Mouse (Mus musculus) left cerebral cortex, postnatal 36 days (tissue): ENCODE results near the gene D630023F18Rik. TPM values are rescaled to one million over a fixed set of nuclear protein-coding genes. Genes with fewer than 3 reads are reported as not detected.

ENCODE experiments used
- DNase-seq, 2 experiments: peaks; one replicate each; pipeline ENCODE4 v3.0.0; 2021 to 2022; ENCODE audit warnings: low spot score in 2 of 2, mixed read lengths in 1 of 2
- intact Hi-C: fragments of 180-260 bp; cut with DNase I; formaldehyde crosslinking; loops from one replicate; pipeline ENCODE4 v1.15.1; 2025
- total RNA-seq, 2 experiments: library from RNA; stranded (reverse); gene quantifications; 2 replicates each; pipeline ENCODE4 v1.2.3; 2021

D630023F18Rik gene
- total RNA-seq, 2 experiments from 2014 or later: 6.7 to 7.2 TPM

- no peak for DNase-seq
- intact Hi-C loops: loop anchor here (1.0 to 5.0 kb wide), 2 partner anchors 49 to 67 kb away; no protein-coding TSS in a partner anchor
Measured at GRCm38 (mm10) chr1:65112807-65113196, 10.2 kb downstream of the D630023F18Rik start.

GRCm38 (mm10) chr1:65112031-65112806, 10.8 kb downstream of the D630023F18Rik start:
- peak; percentile 36 to 47 for DNase-seq
- intact Hi-C loops: loop anchor here (1.0 to 5.0 kb wide), 2 partner anchors 50 to 68 kb away; no protein-coding TSS in a partner anchor

- no peak for DNase-seq
- intact Hi-C loops: loop anchor here (5.0 kb wide), 1 partner anchor 52 kb away; no protein-coding TSS in a partner anchor
Measured at GRCm38 (mm10) chr1:65109756-65110435, 13.1 kb downstream of the D630023F18Rik start.

GRCm38 (mm10) chr1:65109196-65109595, 13.8 kb downstream of the D630023F18Rik start:
- no peak for DNase-seq
- intact Hi-C loops: no loop called here

- intact Hi-C loops: no loop called here
- no peak for DNase-seq
Measured at GRCm38 (mm10) chr1:65107654-65108279, 15.2 kb downstream of the D630023F18Rik start.

GRCm38 (mm10) chr1:65103273-65103672, 19.7 kb downstream of the D630023F18Rik start, which contains the start of gene Cryga:
Gene Cryga, minus strand, starts transcription at chr1:65103373.
- intact Hi-C loops: no loop called here
- DNase-seq: no peak

- DNase-seq: no peak
- intact Hi-C loops: no loop called here
Measured at GRCm38 (mm10) chr1:65096953-65097352, 26.1 kb downstream of the D630023F18Rik start.

- no peak for DNase-seq
- intact Hi-C loops: no loop called here
Measured at GRCm38 (mm10) chr1:65091566-65091965, 31.4 kb downstream of the D630023F18Rik start.

GRCm38 (mm10) chr1:65090370-65090769, 32.6 kb downstream of the D630023F18Rik start:
- intact Hi-C loops: no loop called here
- DNase-seq: no peak

GRCm38 (mm10) chr1:65088567-65089356, 34.3 kb downstream of the D630023F18Rik start:
- intact Hi-C loops: no loop called here

GRCm38 (mm10) chr1:65082188-65082587, 40.8 kb downstream of the D630023F18Rik start, which contains the start of gene Crygb:
Gene Crygb, minus strand, starts transcription at chr1:65082288.
- no peak for DNase-seq
- intact Hi-C loops: no loop called here

More at GRCm38 (mm10) chr1:65088567-65089356, 34.3 kb downstream of the D630023F18Rik start:
- DNase-seq: no peak

- DNase-seq: no peak
Measured at GRCm38 (mm10) chr1:65075607-65076006, 47.4 kb downstream of the D630023F18Rik start.

GRCm38 (mm10) chr1:65073589-65073988, 49.4 kb downstream of the D630023F18Rik start, which contains the start of gene Crygc:
Gene Crygc, minus strand, starts transcription at chr1:65073689.
- intact Hi-C loops: no loop called here
- no peak for DNase-seq

More at GRCm38 (mm10) chr1:65075607-65076006, 47.4 kb downstream of the D630023F18Rik start:
- intact Hi-C loops: no loop called here

- DNase-seq: no peak
- intact Hi-C loops: no loop called here
Measured at GRCm38 (mm10) chr1:65067842-65068241, 55.2 kb downstream of the D630023F18Rik start.

GRCm38 (mm10) chr1:65064201-65064600, 58.8 kb downstream of the D630023F18Rik start:
- DNase-seq: no peak
- intact Hi-C loops: no loop called here

- intact Hi-C loops: no loop called here
- DNase-seq: no peak
Measured at GRCm38 (mm10) chr1:65063352-65063751, 59.7 kb downstream of the D630023F18Rik start, which contains the start of gene Crygd. Gene Crygd, minus strand, starts transcription at chr1:65063452.
